Mouse (Mus musculus) thymus, postnatal 0 days (tissue): ENCODE measurements around the gene Gm20835. TPM values are rescaled to one million over a fixed set of nuclear protein-coding genes. Genes with fewer than 3 reads are reported as not detected.
"Not testable (repeated sequence)": the region's sequence is repeated elsewhere in the genome, so short reads cannot be mapped to it uniquely, and the experiment has no call there.

ENCODE experiments used
- DNase-seq: peaks from one replicate; pipeline ENCODE4 v3.0.0-alpha.2; 2015; ENCODE audit warnings: low spot score
- polyA plus RNA-seq: library from polyadenylated mRNA; unstranded; fragments of >200 nt; fragmentation: Nextera tagmentation; extraction: Ambion mirVana; gene quantifications from 2 replicates; pipeline ENCODE4 v1.2.1, GENCODE M21; 2015

Gene Gm20835
- polyA plus RNA-seq, result not detected in 2 replicates

DNA sequence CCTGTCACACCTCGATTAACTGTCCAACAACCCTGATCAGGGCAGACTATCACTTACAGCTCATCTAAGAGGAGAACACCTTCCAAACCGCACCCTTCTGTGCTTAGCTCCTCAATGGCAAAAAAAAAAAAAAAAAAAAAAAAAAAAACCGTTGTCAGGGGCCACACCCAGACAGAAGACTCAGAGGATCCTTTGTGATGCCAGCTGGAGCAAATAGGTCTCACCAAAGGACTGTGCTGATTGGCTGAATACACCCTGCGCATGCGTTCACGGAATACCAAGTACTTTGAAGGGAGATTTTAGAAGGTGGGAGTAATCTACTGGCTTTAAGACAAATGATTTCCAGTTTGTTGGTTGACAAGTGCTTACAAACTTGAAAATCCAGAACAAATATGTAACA lies at the start of gene Gm20835:
Gm20835 (minus strand) TSS at position 101 of the 400 bp plus-strand sequence.
- not testable (repeated sequence) for DNase-seq
